Mouse (Mus musculus): ENCODE data around the gene Fbxl7. TPM values are rescaled to one million over a fixed set of nuclear protein-coding genes. Genes with fewer than 3 reads are reported as not detected.

Gene Fbxl7
- polyA plus RNA-seq, 1 experiment from 2014 or later: 8.5 TPM

DNA sequence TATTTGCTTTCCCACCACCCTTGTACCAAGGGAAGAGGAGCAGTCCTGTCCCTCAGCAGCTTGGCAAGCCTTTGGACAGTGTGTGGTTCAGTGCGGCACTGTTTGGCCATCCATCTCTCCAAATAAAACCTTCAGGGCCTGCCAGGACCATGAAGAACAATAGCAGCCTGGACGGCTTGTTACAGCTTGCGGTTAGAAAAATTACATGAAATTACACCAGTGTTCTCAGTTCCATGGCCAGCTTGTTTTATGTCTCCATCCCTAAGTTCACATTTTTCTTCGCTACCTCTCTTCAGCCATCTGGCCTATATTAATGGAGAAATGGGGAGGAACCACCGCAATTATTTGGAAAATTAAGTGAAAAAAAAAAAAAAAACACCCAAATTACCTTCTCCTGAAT, 259.8 kb downstream of the Fbxl7 start:
- 0 out of 2 replicates have a peak, but pooled peaks cover 3% of the 10 kb centered on the region for H3K4me1 ChIP-seq (ENCODE audit: control insufficient read depth, insufficient read depth, low read length)
- H3K27ac ChIP-seq (ENCODE audit: low read length): no peak overlapping the region
- H3K9me3 ChIP-seq (replicated peaks; ENCODE audit: control insufficient read depth, low read length): no peaks in the 10 kb centered on the region
- no peak for ATAC-seq (replicated peaks; ENCODE audit: extremely low read depth, insufficient read depth, low FRiP score)
- H3K27me3 ChIP-seq (ENCODE audit: control insufficient read depth, insufficient read depth, low read length): no peaks in the 10 kb centered on the region
- no peak overlapping the region for H3K4me3 ChIP-seq (ENCODE audit: low read length)
- WGBS: 87% methylated on average over 5 of the region's 5 CpGs
- H3K9ac ChIP-seq (ENCODE audit: low read length): no peak overlapping the region
- no peak overlapping the region for H3K4me2 ChIP-seq (ENCODE audit: low read depth, low read length)
- no peaks in the 10 kb centered on the region for H3K36me3 ChIP-seq (ENCODE audit: control insufficient read depth, insufficient read depth)

DNA sequence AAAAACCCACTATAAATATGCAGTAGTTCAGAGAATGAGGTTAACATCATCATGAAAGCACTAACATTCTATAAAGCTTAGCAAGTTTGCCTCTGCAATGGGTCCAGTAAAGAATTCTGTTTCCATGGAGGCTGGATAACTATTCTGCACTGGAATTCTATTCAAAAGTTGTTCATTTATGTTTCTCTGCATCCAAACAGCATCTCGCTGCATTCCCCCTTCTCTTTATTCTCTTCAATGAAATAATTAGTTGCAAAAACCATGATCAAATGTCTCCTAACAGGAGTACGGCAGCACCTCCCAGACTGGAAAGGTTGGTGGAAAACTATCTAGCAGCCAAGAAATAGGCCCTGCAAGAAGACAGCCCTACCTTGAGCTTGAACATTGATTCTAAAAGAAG, 267.2 kb downstream of the Fbxl7 start:
- no peaks in the 10 kb centered on the region for H3K9me3 ChIP-seq (replicated peaks; ENCODE audit: control insufficient read depth, low read length)
- no peaks in the 10 kb centered on the region for H3K4me1 ChIP-seq (ENCODE audit: control insufficient read depth, insufficient read depth, low read length)
- no peak for ATAC-seq (replicated peaks; ENCODE audit: extremely low read depth, insufficient read depth, low FRiP score)
- no peaks in the 10 kb centered on the region for H3K27me3 ChIP-seq (ENCODE audit: control insufficient read depth, insufficient read depth, low read length)
- no peaks in the 10 kb centered on the region for H3K36me3 ChIP-seq (ENCODE audit: control insufficient read depth, insufficient read depth)
- H3K27ac ChIP-seq (ENCODE audit: low read length): no peak overlapping the region
- no peak overlapping the region for H3K4me2 ChIP-seq (ENCODE audit: low read depth, low read length)
- no peak overlapping the region for H3K4me3 ChIP-seq (ENCODE audit: low read length)
- 84% methylated on average over 2 of the region's 2 CpGs for WGBS
- no peak overlapping the region for H3K9ac ChIP-seq (ENCODE audit: low read length)

DNA sequence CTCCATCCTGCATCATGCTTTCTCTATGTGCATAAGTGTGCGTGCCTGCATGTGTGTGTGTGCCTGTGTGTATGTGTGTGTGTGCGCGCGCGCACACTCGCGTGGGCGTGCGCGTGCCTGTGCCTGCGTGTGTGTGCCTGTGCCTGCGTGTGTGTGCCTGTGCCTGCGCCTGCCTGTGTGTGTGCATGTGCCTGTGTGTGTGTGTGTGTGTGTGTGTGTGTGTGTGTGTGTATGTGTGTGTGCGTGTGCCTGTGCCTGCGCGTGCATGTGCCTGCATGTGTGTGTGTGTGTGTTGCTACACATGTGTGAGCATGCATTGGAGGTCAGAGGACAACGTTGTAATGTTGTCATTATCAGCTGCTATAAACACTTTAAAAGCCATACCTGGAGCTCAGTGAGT, 272.1 kb downstream of the Fbxl7 start:
- ATAC-seq (replicated peaks; ENCODE audit: extremely low read depth, insufficient read depth, low FRiP score): no peak
- 90% methylated on average over 16 of the region's 17 CpGs for WGBS
- H3K9me3 ChIP-seq (replicated peaks; ENCODE audit: control insufficient read depth, low read length): no peaks in the 10 kb centered on the region

DNA sequence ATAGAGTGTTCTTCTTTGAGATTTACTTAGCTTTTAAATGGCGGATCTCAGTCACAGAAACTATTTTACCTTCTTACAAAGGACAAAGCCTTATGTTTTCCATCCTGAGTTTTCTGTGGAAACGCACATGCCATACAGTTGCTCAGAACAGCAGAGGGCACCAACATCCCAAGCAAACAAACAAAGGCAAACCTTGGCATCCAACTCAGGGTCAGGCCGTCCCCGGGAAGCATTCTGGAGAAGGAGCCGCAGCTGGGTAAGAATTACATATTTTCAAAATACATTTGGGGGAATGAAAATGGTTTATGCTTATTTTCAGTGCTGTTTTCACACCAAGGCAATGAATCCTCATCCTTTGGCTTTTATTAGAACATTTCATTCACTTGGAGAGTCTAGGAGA, 275.1 kb downstream of the Fbxl7 start:
- Histone ChIP-seq H3K4me2 (ENCODE audit: low read depth, low read length) (no peak overlapping the region), H3K4me1 (ENCODE audit: control insufficient read depth, insufficient read depth, low read length) (peaks cover 7% of the 10 kb centered on the region), H3K27ac (ENCODE audit: low read length) (no peak overlapping the region), H3K27me3 (ENCODE audit: control insufficient read depth, insufficient read depth, low read length) (no peaks in the 10 kb centered on the region), H3K9ac (ENCODE audit: low read length) (no peak overlapping the region), H3K4me3 (ENCODE audit: low read length) (no peak overlapping the region), H3K9me3 (replicated peaks; ENCODE audit: control insufficient read depth, low read length) (no peaks in the 10 kb centered on the region), H3K36me3 (ENCODE audit: control insufficient read depth, insufficient read depth) (no peaks in the 10 kb centered on the region)
- whole genome bisulfite sequencing: 33% methylated on average over 5 of the region's 5 CpGs
- ATAC-seq (replicated peaks; ENCODE audit: extremely low read depth, insufficient read depth, low FRiP score): no peak; the same call in 1 of the 2 replicates

More for the DNA sequence above, 272.1 kb downstream of the Fbxl7 start:
- H3K4me1 ChIP-seq (ENCODE audit: control insufficient read depth, insufficient read depth, low read length): peaks cover 7% of the 10 kb centered on the region
- H3K27ac ChIP-seq (ENCODE audit: low read length): no peak overlapping the region
- H3K4me2 ChIP-seq (ENCODE audit: low read depth, low read length): no peak overlapping the region
- no peaks in the 10 kb centered on the region for H3K27me3 ChIP-seq (ENCODE audit: control insufficient read depth, insufficient read depth, low read length)
- H3K36me3 ChIP-seq (ENCODE audit: control insufficient read depth, insufficient read depth): no peaks in the 10 kb centered on the region
- no peak overlapping the region for H3K4me3 ChIP-seq (ENCODE audit: low read length)
- H3K9ac ChIP-seq (ENCODE audit: low read length): no peak overlapping the region

DNA sequence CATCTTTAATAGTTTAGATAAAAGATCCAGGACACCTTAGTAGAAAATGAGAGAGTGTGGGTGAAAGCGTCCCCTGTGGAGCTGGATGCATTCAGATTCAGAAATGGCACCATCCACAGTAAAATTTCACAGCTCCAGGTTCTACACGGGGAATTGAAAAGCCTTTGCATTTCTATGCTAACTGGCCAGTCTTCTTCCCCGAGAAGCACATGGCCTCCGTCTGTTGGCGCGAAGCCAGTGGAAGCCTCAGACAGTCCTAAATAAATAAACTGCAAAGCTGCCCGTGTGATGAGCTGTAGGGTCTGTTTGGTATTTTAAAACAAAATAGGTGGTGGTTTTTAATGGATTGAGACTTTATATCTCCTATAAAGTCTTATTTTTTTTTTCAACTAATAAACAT, 276.2 kb downstream of the Fbxl7 start:
- peaks cover 7% of the 10 kb centered on the region for H3K4me1 ChIP-seq (ENCODE audit: control insufficient read depth, insufficient read depth, low read length)
- ATAC-seq (replicated peaks; ENCODE audit: extremely low read depth, insufficient read depth, low FRiP score): no peak
- WGBS: 36% methylated on average over 7 of the region's 7 CpGs
- no peak overlapping the region for H3K9ac ChIP-seq (ENCODE audit: low read length)
- no peak overlapping the region for H3K27ac ChIP-seq (ENCODE audit: low read length)
- no peaks in the 10 kb centered on the region for H3K36me3 ChIP-seq (ENCODE audit: control insufficient read depth, insufficient read depth)
- H3K9me3 ChIP-seq (replicated peaks; ENCODE audit: control insufficient read depth, low read length): no peaks in the 10 kb centered on the region
- H3K4me3 ChIP-seq (ENCODE audit: low read length): no peak overlapping the region
- no peaks in the 10 kb centered on the region for H3K27me3 ChIP-seq (ENCODE audit: control insufficient read depth, insufficient read depth, low read length)
- no peak overlapping the region for H3K4me2 ChIP-seq (ENCODE audit: low read depth, low read length)

DNA sequence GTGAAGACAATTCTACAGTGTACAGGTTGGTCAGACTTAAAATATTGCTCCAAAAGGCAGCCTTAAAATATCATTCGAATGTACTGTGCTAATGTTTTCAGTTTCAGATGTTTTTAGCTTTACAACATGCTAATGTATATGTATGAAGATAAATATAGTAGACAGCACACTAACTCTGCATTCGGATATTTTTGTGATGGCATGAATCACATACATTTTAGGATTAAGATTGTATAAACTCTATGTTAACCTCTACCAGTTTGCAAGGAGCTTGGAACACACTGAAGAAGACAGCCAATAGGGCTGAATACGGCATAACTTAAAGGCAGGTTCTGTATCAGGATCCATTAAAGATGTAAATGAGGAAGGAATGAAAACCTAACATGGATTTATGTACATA, 299.1 kb downstream of the Fbxl7 start:
- no peak for ATAC-seq (replicated peaks; ENCODE audit: extremely low read depth, insufficient read depth, low FRiP score)
- H3K9me3 ChIP-seq (replicated peaks; ENCODE audit: control insufficient read depth, low read length): no peaks in the 10 kb centered on the region

DNA sequence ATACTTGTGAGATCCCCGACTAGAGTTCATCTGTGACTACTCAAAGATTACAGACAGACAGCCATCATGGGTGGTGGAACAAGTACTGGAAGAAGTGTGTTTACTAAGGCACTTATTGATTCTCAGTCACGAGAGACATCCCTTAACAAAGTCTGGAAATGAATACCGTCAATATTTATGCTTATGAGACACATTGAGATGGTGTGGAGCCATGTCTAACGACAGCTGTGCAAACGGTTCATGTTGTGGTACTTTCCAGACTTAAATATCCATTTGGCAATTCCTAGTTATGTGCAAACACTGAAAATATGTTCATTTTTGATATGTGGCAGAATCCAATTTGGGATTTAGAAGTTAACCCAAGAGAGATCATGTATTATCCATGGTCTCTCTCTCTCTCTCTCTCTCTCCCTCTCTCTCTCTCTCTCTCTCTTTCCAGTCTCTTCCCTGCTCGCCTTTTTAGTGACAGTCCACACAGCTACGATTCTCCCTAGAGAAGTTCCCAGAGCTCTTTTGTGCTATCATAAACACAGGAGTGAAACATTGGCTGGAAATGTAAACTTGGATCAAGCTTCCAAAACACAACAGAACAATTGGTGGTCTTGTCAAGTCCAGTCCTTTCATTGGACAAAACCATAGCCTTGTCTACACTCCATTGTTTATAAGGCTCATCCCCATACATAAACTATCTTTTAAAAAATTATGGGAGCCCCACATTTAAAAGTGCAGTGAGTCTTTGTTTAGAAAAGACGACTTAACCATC, 315.3 kb downstream of the Fbxl7 start:
- Histone ChIP-seq H3K9ac (ENCODE audit: low read length) (no peak overlapping the region), H3K4me1 (ENCODE audit: control insufficient read depth, insufficient read depth, low read length) (no peaks in the 10 kb centered on the region), H3K27me3 (ENCODE audit: control insufficient read depth, insufficient read depth, low read length) (no peaks in the 10 kb centered on the region), H3K36me3 (ENCODE audit: control insufficient read depth, insufficient read depth) (no peaks in the 10 kb centered on the region), H3K27ac (ENCODE audit: low read length) (no peak overlapping the region), H3K4me2 (ENCODE audit: low read depth, low read length) (no peak overlapping the region), H3K4me3 (ENCODE audit: low read length) (no peak overlapping the region), H3K9me3 (replicated peaks; ENCODE audit: control insufficient read depth, low read length) (no peaks in the 10 kb centered on the region)
- WGBS: 72% methylated on average over 8 of the region's 8 CpGs
- ATAC-seq (replicated peaks; ENCODE audit: extremely low read depth, insufficient read depth, low FRiP score): no peak

More for the DNA sequence above, 299.1 kb downstream of the Fbxl7 start:
- H3K36me3 ChIP-seq (ENCODE audit: control insufficient read depth, insufficient read depth): no peaks in the 10 kb centered on the region
- H3K4me2 ChIP-seq (ENCODE audit: low read depth, low read length): no peak overlapping the region
- 83% methylated on average over 3 of the region's 3 CpGs for WGBS
- no peaks in the 10 kb centered on the region for H3K27me3 ChIP-seq (ENCODE audit: control insufficient read depth, insufficient read depth, low read length)
- no peak overlapping the region for H3K27ac ChIP-seq (ENCODE audit: low read length)
- H3K9ac ChIP-seq (ENCODE audit: low read length): no peak overlapping the region
- peaks cover 2% of the 10 kb centered on the region; the same call in 1 of the 2 replicates for H3K4me1 ChIP-seq (ENCODE audit: control insufficient read depth, insufficient read depth, low read length)
- no peak overlapping the region for H3K4me3 ChIP-seq (ENCODE audit: low read length)

DNA sequence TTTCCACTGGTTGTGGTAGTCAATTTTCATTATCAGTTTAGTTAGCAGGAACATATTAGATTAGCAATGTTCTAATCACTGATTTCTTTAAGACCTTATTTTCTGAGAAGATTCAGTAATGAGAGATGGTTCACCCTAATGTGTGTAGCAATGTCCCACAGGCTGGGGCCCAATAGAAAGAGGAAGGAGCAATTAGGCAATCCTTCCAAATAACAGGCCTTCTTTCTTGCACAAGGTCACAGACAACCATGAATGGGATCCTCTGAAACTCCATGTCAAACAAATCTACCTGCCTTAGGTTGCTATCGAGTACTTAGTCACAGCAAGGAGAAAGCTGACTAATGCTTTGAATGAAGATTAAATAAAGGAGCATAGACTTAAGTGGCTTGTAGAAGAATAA, 316.9 kb downstream of the Fbxl7 start:
- Histone ChIP-seq H3K4me3 (ENCODE audit: low read length) (no peak overlapping the region), H3K4me2 (ENCODE audit: low read depth, low read length) (no peak overlapping the region), H3K27ac (ENCODE audit: low read length) (no peak overlapping the region), H3K27me3 (ENCODE audit: control insufficient read depth, insufficient read depth, low read length) (no peaks in the 10 kb centered on the region), H3K9ac (ENCODE audit: low read length) (no peak overlapping the region), H3K36me3 (ENCODE audit: control insufficient read depth, insufficient read depth) (no peaks in the 10 kb centered on the region), H3K9me3 (replicated peaks; ENCODE audit: control insufficient read depth, low read length) (no peaks in the 10 kb centered on the region), H3K4me1 (ENCODE audit: control insufficient read depth, insufficient read depth, low read length) (no peaks in the 10 kb centered on the region)
- ATAC-seq (replicated peaks; ENCODE audit: extremely low read depth, insufficient read depth, low FRiP score): no peak
- WGBS: 80% methylated on average over 1 of the region's 1 CpGs

DNA sequence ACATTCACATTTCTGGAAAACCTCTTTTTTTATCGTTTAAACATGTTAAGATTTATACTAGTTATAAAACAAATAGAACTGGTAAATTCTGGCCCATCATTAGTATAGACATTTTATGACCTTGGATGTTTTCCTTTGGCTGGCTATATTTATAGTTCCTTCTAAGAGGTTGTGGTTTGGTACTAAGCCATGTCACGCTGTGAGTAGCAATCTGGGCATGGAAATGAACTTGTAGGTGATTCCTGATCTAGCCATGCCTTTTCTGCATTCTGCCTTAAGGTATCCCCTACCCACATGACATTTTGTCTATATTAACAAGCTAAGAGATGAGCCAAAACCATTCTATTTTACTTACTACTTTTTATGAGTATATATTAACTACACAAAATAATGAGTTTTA, 329.3 kb downstream of the Fbxl7 start:
- no peak overlapping the region for H3K27ac ChIP-seq (ENCODE audit: low read length)
- H3K9me3 ChIP-seq (replicated peaks; ENCODE audit: control insufficient read depth, low read length): no peaks in the 10 kb centered on the region
- 69% methylated on average over 2 of the region's 2 CpGs for WGBS
- no peak for ATAC-seq (replicated peaks; ENCODE audit: extremely low read depth, insufficient read depth, low FRiP score)
- H3K36me3 ChIP-seq (ENCODE audit: control insufficient read depth, insufficient read depth): no peaks in the 10 kb centered on the region
- no peaks in the 10 kb centered on the region for H3K4me1 ChIP-seq (ENCODE audit: control insufficient read depth, insufficient read depth, low read length)
- H3K9ac ChIP-seq (ENCODE audit: low read length): no peak overlapping the region
- H3K4me2 ChIP-seq (ENCODE audit: low read depth, low read length): no peak overlapping the region
- no peak overlapping the region for H3K4me3 ChIP-seq (ENCODE audit: low read length)
- H3K27me3 ChIP-seq (ENCODE audit: control insufficient read depth, insufficient read depth, low read length): no peaks in the 10 kb centered on the region

All from heart, embryonic 16.5 days (tissue).